Mouse (Mus musculus): Measurements from ENCODE around the gene Foxk1. TPM values are rescaled to one million over a fixed set of nuclear protein-coding genes. Genes with fewer than 3 reads are reported as not detected.

The Foxk1 gene
- polyA plus RNA-seq, 1 experiment from 2014 or later = 4.3 TPM

DNA sequence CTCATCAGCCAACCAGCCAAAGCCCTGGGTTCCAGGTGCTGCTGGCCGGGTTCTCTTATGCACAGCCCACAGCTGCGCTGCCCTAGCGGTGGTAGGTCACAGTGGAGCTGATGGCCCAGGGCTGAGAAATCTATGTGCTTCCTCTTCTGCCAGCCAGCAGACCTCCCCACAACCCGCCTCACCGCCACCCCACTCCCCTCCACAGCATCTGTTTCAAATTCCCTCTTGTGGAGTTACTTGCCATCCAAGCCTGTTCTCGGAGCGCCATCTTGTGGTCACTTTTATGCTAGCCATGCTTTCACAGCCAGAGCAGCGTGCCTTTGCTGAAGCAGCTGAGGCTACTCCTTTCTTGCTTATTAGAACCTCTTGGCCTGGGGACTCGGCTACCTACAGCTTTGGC is 46.8 kb downstream of the Foxk1 start:
- H3K9ac ChIP-seq = peak overlapping the region; percentile 63
- WGBS = 10% methylated on average over 9 of the region's 9 CpGs
- H3K27ac ChIP-seq (replicated peaks) = no peak overlapping the region
- no peaks in the 10 kb centered on the region for H3K9me3 ChIP-seq
- H3K4me2 ChIP-seq = peak overlapping the region; percentile 39
- 0 out of 2 replicates have a peak, but pooled peaks have one; percentile 39 for ATAC-seq (ENCODE audit: extremely low read depth, insufficient number of reproducible peaks, low FRiP score, low TSS enrichment)
- peaks cover 46% of the 10 kb centered on the region for H3K4me1 ChIP-seq
- H3K4me3 ChIP-seq = no peak overlapping the region
- H3K27me3 ChIP-seq (replicated peaks) = no peaks in the 10 kb centered on the region
- peaks cover 41% of the 10 kb centered on the region for H3K36me3 ChIP-seq

DNA sequence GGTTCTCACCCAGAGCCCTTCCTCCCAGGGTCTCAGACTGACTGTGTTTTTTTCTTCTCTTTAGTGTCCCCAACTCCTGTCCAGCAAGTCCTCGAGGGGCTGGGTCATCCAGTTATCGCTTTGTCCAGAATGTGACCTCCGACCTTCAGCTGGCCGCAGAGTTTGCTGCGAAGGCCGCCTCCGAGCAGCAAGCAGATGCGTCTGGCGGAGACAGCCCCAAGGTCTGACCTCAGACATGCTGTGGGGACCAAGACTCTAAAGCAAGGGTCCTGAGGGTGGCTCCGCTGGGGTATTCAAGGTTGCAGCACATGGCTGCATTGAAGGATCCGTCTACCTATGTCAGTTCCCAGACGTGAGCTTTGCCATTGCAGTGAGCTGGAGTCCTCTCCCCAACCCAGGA is 47.3 kb downstream of the Foxk1 start:
- WGBS = 58% methylated on average over 12 of the region's 12 CpGs
- ATAC-seq (ENCODE audit: extremely low read depth, insufficient number of reproducible peaks, low FRiP score, low TSS enrichment) = no peak
- Histone ChIP-seq H3K27me3 (replicated peaks) (no peaks in the 10 kb centered on the region), H3K27ac (replicated peaks) (no peak overlapping the region), H3K4me3 (no peak overlapping the region), H3K9me3 (no peaks in the 10 kb centered on the region), H3K9ac (no peak overlapping the region), H3K4me1 (peaks cover 41% of the 10 kb centered on the region), H3K36me3 (peaks cover 47% of the 10 kb centered on the region), H3K4me2 (no peak overlapping the region)

DNA sequence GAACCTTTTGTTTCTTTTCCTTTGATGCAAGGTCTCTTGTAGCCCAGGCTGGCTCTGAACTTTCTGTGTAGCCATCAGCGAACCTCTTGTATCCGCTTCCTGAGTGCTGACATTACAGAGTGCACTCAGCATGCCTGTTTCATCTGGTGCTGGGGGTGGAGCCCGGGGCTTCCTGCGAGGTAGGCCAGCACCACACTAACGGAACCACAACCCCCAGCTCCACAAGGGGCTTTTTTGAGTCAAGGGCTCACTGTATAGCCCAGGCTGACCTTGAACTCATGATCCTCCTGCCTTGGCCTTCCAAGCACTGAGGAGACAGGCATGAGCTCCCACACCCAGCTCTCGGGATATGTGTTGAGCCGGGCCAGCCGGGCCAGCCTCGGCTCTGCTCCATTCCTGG is 49.5 kb downstream of the Foxk1 start:
- H3K4me3 ChIP-seq = no peak overlapping the region
- H3K9me3 ChIP-seq = no peaks in the 10 kb centered on the region
- no peak overlapping the region for H3K27ac ChIP-seq (replicated peaks)
- H3K9ac ChIP-seq = no peak overlapping the region
- no peak overlapping the region for H3K4me2 ChIP-seq
- 95% methylated on average over 9 of the region's 9 CpGs for WGBS
- peaks cover 19% of the 10 kb centered on the region for H3K4me1 ChIP-seq
- no peak for ATAC-seq (ENCODE audit: extremely low read depth, insufficient number of reproducible peaks, low FRiP score, low TSS enrichment)
- H3K36me3 ChIP-seq = peaks cover 67% of the 10 kb centered on the region
- H3K27me3 ChIP-seq (replicated peaks) = no peaks in the 10 kb centered on the region

DNA sequence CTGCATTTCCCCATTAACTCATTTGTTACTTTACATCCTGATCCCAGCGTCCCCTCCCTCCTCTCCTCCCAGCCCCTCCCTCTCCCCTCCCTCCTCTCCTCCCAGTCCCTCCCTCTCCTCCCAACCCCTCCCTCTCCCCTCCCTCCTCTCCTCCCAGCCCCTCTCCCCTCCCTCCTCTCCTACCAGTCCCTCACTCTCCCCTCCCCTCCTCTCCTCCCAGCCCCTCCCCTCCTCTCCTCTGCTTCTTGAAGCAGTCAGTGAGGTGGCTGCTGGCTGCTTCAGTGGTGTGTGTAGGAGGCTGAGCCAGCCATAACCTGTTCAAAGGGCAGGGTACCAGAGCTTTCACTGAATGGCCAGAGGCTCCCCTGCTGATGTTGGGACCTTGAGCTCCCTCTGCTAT is 50.5 kb downstream of the Foxk1 start:
- H3K27ac ChIP-seq (replicated peaks) = no peak overlapping the region
- H3K27me3 ChIP-seq (replicated peaks) = no peaks in the 10 kb centered on the region
- H3K9ac ChIP-seq = no peak overlapping the region
- H3K4me2 ChIP-seq = no peak overlapping the region
- H3K36me3 ChIP-seq = peaks cover 75% of the 10 kb centered on the region
- no peaks in the 10 kb centered on the region for H3K9me3 ChIP-seq
- peaks cover 13% of the 10 kb centered on the region for H3K4me1 ChIP-seq
- no peak for ATAC-seq (ENCODE audit: extremely low read depth, insufficient number of reproducible peaks, low FRiP score, low TSS enrichment)
- H3K4me3 ChIP-seq = no peak overlapping the region
- 33% methylated on average over 1 of the region's 1 CpGs for WGBS

DNA sequence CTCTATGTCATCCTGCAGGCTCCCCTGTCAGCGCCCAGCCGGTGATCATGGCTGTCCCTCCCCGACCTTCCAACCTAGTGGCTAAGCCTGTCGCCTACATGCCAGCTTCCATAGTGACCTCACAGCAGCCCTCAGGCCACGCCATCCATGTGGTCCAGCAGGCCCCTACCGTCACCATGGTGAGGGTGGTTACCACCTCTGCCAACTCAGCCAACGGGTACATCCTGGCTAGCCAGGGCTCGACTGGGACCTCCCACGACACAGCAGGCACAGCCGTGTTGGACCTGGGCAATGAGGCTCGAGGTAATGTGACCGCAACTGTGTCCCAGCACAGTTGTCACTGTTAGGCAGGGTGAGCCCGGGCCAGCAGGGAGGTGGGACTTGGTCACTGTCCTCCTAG is 52.4 kb downstream of the Foxk1 start:
- 91% methylated on average over 13 of the region's 13 CpGs for WGBS
- no peak overlapping the region for H3K4me3 ChIP-seq
- no peak overlapping the region for H3K9ac ChIP-seq
- no peak overlapping the region for H3K4me2 ChIP-seq
- H3K27ac ChIP-seq (replicated peaks) = no peak overlapping the region
- peaks cover 93% of the 10 kb centered on the region for H3K36me3 ChIP-seq
- peaks cover 6% of the 10 kb centered on the region; the same call in 1 of the 2 replicates for H3K4me1 ChIP-seq
- H3K27me3 ChIP-seq (replicated peaks) = no peaks in the 10 kb centered on the region
- no peaks in the 10 kb centered on the region for H3K9me3 ChIP-seq
- no peak for ATAC-seq (ENCODE audit: extremely low read depth, insufficient number of reproducible peaks, low FRiP score, low TSS enrichment)

DNA sequence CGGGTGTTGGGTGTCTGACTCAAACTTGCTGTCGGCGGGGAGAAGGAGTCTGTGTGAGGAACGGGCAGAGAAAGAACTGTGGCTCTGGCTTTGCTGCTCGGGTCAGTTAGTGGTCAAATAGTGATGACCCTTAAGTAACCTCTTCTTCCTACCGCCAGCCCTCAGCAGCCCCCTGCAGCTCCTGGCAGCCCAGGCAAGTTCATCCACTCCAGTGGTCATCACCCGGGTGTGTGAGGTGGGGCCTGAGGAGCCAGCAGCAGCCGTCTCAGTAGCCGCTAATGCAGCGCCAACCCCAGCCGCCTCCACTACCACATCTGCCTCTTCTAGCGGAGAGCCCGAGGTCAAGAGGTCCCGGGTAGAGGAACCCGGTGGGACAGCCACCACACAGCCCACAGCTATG is 55.0 kb downstream of the Foxk1 start:
- 0 out of 2 replicates have a peak overlapping the region, but pooled peaks have one; percentile 28 for H3K27ac ChIP-seq (replicated peaks)

DNA sequence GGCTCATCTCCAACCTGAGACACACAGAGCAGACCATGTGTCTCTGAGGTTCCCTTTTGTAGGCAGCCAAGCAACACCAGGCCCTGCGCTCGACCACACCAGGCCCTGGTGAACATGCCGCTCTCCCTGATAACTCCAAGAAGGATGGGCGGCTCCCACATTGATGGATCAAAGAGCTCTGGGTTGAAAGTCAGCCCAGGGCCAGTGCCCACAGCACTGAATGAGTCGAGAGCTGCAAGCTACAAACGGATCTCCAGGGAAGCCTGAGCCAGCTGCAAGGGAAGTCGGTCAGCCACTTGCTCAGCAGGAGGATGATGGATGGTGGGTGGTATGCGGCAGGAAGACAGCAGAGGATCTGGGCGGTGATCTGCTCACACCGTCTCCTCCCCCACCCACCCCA is 56.0 kb downstream of the Foxk1 start:
- H3K4me1 ChIP-seq = peaks cover 6% of the 10 kb centered on the region; the same call in 1 of the 2 replicates
- ATAC-seq (ENCODE audit: extremely low read depth, insufficient number of reproducible peaks, low FRiP score, low TSS enrichment) = no peak
- no peaks in the 10 kb centered on the region for H3K27me3 ChIP-seq (replicated peaks)
- 49% methylated on average over 10 of the region's 10 CpGs for WGBS
- no peak overlapping the region for H3K9ac ChIP-seq
- no peak overlapping the region for H3K4me3 ChIP-seq
- no peaks in the 10 kb centered on the region for H3K9me3 ChIP-seq
- H3K27ac ChIP-seq (replicated peaks) = peak overlapping the region; percentile 3; the same call in 1 of the 2 replicates
- H3K36me3 ChIP-seq = peaks cover 84% of the 10 kb centered on the region
- H3K4me2 ChIP-seq = no peak overlapping the region

More for the DNA sequence above, 55.0 kb downstream of the Foxk1 start:
- Histone ChIP-seq H3K9me3 (no peaks in the 10 kb centered on the region), H3K4me3 (no peak overlapping the region), H3K4me1 (peaks cover 6% of the 10 kb centered on the region; the same call in 1 of the 2 replicates), H3K9ac (no peak overlapping the region), H3K4me2 (no peak overlapping the region), H3K27me3 (replicated peaks) (no peaks in the 10 kb centered on the region), H3K36me3 (peaks cover 86% of the 10 kb centered on the region)
- ATAC-seq (ENCODE audit: extremely low read depth, insufficient number of reproducible peaks, low FRiP score, low TSS enrichment) = no peak
- 65% methylated on average over 15 of the region's 15 CpGs for WGBS

DNA sequence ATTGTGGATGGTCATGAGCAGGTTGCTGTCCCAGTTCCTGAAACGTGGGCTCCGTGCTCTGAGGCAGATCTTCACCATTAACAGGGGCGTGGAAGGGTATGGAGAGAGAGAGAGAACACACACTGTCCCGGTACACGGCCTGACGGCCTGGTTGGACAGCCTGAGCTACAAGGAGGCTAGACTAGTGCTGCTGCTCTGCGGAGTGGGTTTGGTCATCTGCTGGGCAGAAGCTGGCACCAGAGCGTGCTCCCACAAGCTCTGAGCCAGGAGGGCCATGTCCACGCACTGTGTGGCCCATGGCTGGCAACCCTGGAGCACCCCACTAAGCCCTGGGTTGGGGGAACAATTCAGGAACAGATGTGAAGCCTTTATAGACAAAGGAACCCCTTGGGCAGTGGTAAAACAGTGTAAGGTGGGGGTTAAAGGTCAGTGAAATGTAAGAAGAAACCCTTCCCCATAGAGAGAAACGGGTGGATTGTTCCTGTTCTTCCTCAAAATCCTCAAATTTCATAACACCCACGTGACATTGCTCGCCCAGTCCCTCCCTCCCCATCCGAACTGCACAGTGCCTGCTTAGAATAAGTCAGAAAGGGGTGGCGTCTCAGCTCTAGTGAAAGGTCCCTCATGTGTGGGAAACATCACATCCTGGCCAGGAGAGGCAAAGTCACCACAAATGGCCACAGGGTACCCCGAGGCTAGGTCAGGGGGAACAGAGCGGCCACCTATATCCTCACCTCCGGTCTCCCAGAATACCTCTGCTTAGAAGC is 57.7 kb downstream of the Foxk1 start:
- Histone ChIP-seq H3K36me3 (peaks cover 72% of the 10 kb centered on the region), H3K9ac (no peak overlapping the region), H3K4me3 (no peak overlapping the region), H3K4me2 (no peak overlapping the region), H3K9me3 (no peaks in the 10 kb centered on the region), H3K27me3 (replicated peaks) (no peaks in the 10 kb centered on the region), H3K27ac (replicated peaks) (no peak overlapping the region), H3K4me1 (peaks cover 12% of the 10 kb centered on the region; the same call in 1 of the 2 replicates)
- no peak for ATAC-seq (ENCODE audit: extremely low read depth, insufficient number of reproducible peaks, low FRiP score, low TSS enrichment)
- 90% methylated on average over 17 of the region's 17 CpGs for WGBS

DNA sequence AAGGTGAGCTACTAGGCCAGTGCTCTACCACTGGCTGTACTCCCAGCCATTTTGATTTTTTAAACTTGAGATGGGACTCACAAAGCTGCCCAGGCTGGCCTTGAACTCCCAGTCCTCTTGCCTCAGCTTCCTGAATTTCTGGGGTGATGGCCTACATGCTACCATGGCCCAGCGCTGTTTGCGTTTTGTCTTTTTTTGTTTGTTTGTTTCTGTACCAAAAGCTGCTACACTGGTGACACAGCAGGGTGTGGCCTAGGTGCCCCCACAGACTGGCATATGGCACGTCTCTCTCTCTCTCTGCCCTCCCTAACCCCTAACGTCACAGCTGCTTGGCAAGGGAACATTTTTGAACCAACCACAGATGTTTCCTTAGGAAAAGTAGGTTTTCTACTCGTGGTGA is 58.5 kb downstream of the Foxk1 start:
- Histone ChIP-seq H3K36me3 (peaks cover 63% of the 10 kb centered on the region), H3K9ac (no peak overlapping the region), H3K4me1 (peaks cover 18% of the 10 kb centered on the region), H3K27me3 (replicated peaks) (no peaks in the 10 kb centered on the region), H3K4me2 (no peak overlapping the region), H3K9me3 (no peaks in the 10 kb centered on the region), H3K4me3 (no peak overlapping the region), H3K27ac (replicated peaks) (no peak overlapping the region)
- 77% methylated on average over 5 of the region's 5 CpGs for WGBS
- no peak for ATAC-seq (ENCODE audit: extremely low read depth, insufficient number of reproducible peaks, low FRiP score, low TSS enrichment)

DNA sequence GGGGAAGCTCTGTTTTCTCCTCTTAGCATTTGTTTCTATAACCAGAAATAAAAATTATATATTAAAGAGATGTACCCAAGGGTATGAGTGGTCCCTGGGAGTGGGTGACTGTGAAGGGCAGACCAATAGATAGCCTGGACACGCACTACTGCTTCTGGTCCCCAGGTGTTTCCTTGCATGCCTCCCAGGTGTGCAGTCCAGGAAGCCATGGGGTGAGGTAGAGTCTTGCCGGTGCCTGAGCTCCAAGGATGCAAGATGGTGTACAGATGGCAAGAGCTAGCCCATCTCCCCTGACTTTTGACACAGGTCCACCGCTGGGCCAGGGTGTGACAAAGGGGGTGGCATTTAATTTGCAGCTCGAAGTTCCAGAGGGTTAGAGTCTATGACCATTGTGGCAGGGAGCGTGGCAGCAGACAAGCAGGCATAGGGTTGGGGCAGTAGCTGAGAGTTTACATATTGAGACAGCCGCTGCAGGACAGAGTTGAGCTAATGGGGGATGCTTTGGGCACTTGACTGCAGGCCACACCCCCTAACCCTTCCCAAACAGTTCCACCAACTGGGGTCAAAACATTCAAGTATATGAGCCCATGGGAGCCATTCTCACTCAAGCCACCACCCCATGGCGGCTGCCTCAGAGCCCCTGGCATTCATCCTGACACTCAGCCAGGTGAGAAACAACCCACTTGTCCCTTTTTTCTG is 60.8 kb downstream of the Foxk1 start:
- ATAC-seq (ENCODE audit: extremely low read depth, insufficient number of reproducible peaks, low FRiP score, low TSS enrichment) = no peak
- no peak overlapping the region for H3K27ac ChIP-seq (replicated peaks)
- peaks cover 49% of the 10 kb centered on the region for H3K36me3 ChIP-seq
- 93% methylated on average over 7 of the region's 7 CpGs for WGBS
- H3K4me3 ChIP-seq = no peak overlapping the region
- H3K4me2 ChIP-seq = no peak overlapping the region
- H3K27me3 ChIP-seq (replicated peaks) = no peaks in the 10 kb centered on the region
- no peaks in the 10 kb centered on the region for H3K9me3 ChIP-seq
- no peak overlapping the region for H3K9ac ChIP-seq
- peaks cover 19% of the 10 kb centered on the region for H3K4me1 ChIP-seq

DNA sequence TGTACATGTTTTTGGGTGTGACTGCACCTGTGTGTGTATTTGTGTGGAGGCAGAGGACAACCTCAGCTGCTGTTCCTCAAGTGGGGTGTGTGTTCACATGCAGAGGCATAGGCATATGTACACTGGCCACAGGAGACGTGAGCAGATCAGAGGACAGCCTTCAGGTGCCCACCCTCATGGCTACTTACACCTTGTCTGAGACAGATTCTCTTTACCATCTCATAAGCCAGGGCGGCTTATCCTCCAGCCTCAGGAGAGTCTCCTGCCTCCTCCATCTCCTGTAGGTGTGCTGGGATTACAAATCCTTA is 61.3 kb downstream of the Foxk1 start:
- peak overlapping the region; percentile 90; the same call in 1 of the 2 replicates for H3K27ac ChIP-seq (replicated peaks)
- no peaks in the 10 kb centered on the region for H3K9me3 ChIP-seq
- ATAC-seq (ENCODE audit: extremely low read depth, insufficient number of reproducible peaks, low FRiP score, low TSS enrichment) = no peak
- no peak overlapping the region for H3K9ac ChIP-seq
- peaks cover 15% of the 10 kb centered on the region for H3K4me1 ChIP-seq
- H3K4me3 ChIP-seq = no peak overlapping the region
- H3K27me3 ChIP-seq (replicated peaks) = no peaks in the 10 kb centered on the region
- peaks cover 48% of the 10 kb centered on the region for H3K36me3 ChIP-seq
- WGBS = 85% methylated on average over 2 of the region's 2 CpGs
- H3K4me2 ChIP-seq = no peak overlapping the region

All from heart, embryonic 13.5 days (tissue).